Mouse (Mus musculus) MEL (cell line): Measurements from ENCODE around the gene Prm1. TPM values are rescaled to one million over a fixed set of nuclear protein-coding genes. Genes with fewer than 3 reads are reported as not detected.
A peak's percentile ranks its signal among the peaks of the same experiment; 100 is the strongest.

Source experiments
- DNase-seq: peaks from one replicate; pipeline ENCODE4 v3.0.0; 2011; ENCODE audit warnings: low read depth, low spot score
- H3K27ac ChIP-seq: 2 replicates; pipeline ENCODE4 v1.5.1; 2012; ENCODE audit warnings: low read depth, mild to moderate bottlenecking, control low read depth, low read length, moderate library complexity; ENCODE audit not compliant: control insufficient read depth
- H3K27me3 ChIP-seq, 2 experiments: fragments of 150-350 bp in 1 of 2; sonication (generic) in 1 of 2; 2 replicates each; pipeline ENCODE4 v1.6.1; 2012; ENCODE audit warnings: low read length in 2 of 2, mild to moderate bottlenecking in 2 of 2, improper control_type of control experiment in 1 of 2, moderate library complexity in 1 of 2; ENCODE audit not compliant: insufficient read depth in 2 of 2, control insufficient read depth in 1 of 2
- H3K36me3 ChIP-seq, 2 experiments: 2 replicates each; pipeline ENCODE4 v1.6.1; 2012 to 2014; ENCODE audit warnings: low read length in 2 of 2, improper control_type of control experiment in 1 of 2, inconsistent platforms in 1 of 2, mild to moderate bottlenecking in 1 of 2; ENCODE audit not compliant: insufficient read depth in 2 of 2, control insufficient read depth in 1 of 2
- H3K4me1 ChIP-seq, 2 experiments: fragments of 150-350 bp in 1 of 2; sonication (generic) in 1 of 2; 2 replicates each; pipeline ENCODE4 v1.6.1; 2012; ENCODE audit warnings: low read length in 2 of 2, improper control_type of control experiment in 1 of 2, mild to moderate bottlenecking in 1 of 2; ENCODE audit not compliant: insufficient read depth in 2 of 2, control insufficient read depth in 1 of 2
- H3K4me3 ChIP-seq, 2 experiments: fragments of 150-350 bp in 1 of 2; sonication (generic) in 1 of 2; 2 replicates each; pipeline ENCODE4 v1.5.1; 2012; ENCODE audit warnings: low read depth in 2 of 2, low read length in 2 of 2, mild to moderate bottlenecking in 2 of 2, moderate library complexity in 2 of 2, control low read depth in 1 of 2, improper control_type of control experiment in 1 of 2; ENCODE audit not compliant: control insufficient read depth in 1 of 2, insufficient read depth in 1 of 2
- H3K79me2 ChIP-seq: 2 replicates; pipeline ENCODE4 v1.6.1; 2012; ENCODE audit warnings: mild to moderate bottlenecking, low read length, moderate library complexity; ENCODE audit not compliant: control insufficient read depth, poor library complexity, insufficient read depth
- H3K9ac ChIP-seq: 2 replicates; pipeline ENCODE4 v1.6.1; 2012; ENCODE audit warnings: low read depth, mild to moderate bottlenecking, control low read depth, low read length, moderate library complexity; ENCODE audit not compliant: control insufficient read depth, poor library complexity, severe bottlenecking
- H3K9me3 ChIP-seq: fragments of 150-350 bp; sonication (generic); replicated peaks from 2 replicates; pipeline ENCODE4 v1.6.1; 2012; ENCODE audit warnings: mild to moderate bottlenecking, low read length, improper control_type of control experiment, moderate library complexity; ENCODE audit not compliant: insufficient read depth
- CHD1 ChIP-seq: IDR thresholded peaks from 2 replicates; pipeline ENCODE4 v1.6.1; 2012; ENCODE audit warnings: low read depth, mild to moderate bottlenecking, inconsistent platforms, low read length, improper control_type of control experiment
- CTCF ChIP-seq, 3 experiments: IDR thresholded peaks in 2 of 3; conservative IDR thresholded peaks in 1 of 3; 2 replicates each; pipeline ENCODE4 v1.5.1; 2011 to 2012; ENCODE audit warnings: low read length in 3 of 3, low read depth in 2 of 3, mild to moderate bottlenecking in 2 of 3, improper control_type of control experiment in 1 of 3, inconsistent platforms in 1 of 3, mixed read lengths in 1 of 3, moderate library complexity in 1 of 3; ENCODE audit not compliant: control insufficient read depth in 1 of 3, insufficient read depth in 1 of 3, poor library complexity in 1 of 3, severe bottlenecking in 1 of 3
- ELF1 ChIP-seq: IDR thresholded peaks from 2 replicates; pipeline ENCODE4 v1.6.1; 2014; ENCODE audit warnings: low read depth, mild to moderate bottlenecking, inconsistent platforms, low read length, improper control_type of control experiment, moderate library complexity
- EP300 ChIP-seq, 2 experiments: IDR thresholded peaks; 2 replicates each; pipeline ENCODE4 v1.6.1; 2011; ENCODE audit warnings: improper control_type of control experiment in 2 of 2, low read length in 2 of 2, low read depth in 1 of 2, mild to moderate bottlenecking in 1 of 2
- ETS1 ChIP-seq: IDR thresholded peaks from 2 replicates; pipeline ENCODE4 v1.6.1; 2012; ENCODE audit warnings: low read depth, mild to moderate bottlenecking, inconsistent platforms, low read length, improper control_type of control experiment, moderate library complexity
- HCFC1 ChIP-seq: IDR thresholded peaks from 2 replicates; pipeline ENCODE4 v1.6.1; 2012; ENCODE audit warnings: low read depth, mild to moderate bottlenecking, inconsistent platforms, low read length, improper control_type of control experiment, moderate library complexity
- JUND ChIP-seq: IDR thresholded peaks from 2 replicates; pipeline ENCODE4 v1.6.1; 2011; ENCODE audit warnings: low read depth, mild to moderate bottlenecking, improper control_type of control experiment, low read length
- KAT2A ChIP-seq: conservative IDR thresholded peaks from 2 replicates; pipeline ENCODE4 v1.6.1; 2012; ENCODE audit warnings: low read depth, low read length, improper control_type of control experiment, inconsistent platforms
- POLR2A ChIP-seq, 2 experiments: IDR thresholded peaks; 2 replicates each; pipeline ENCODE4 v1.6.1; 2011 to 2012; ENCODE audit warnings: low read length in 2 of 2, mild to moderate bottlenecking in 2 of 2, control low read depth in 1 of 2, improper control_type of control experiment in 1 of 2, low read depth in 1 of 2, moderate library complexity in 1 of 2; ENCODE audit not compliant: control insufficient read depth in 1 of 2, insufficient read depth in 1 of 2, poor library complexity in 1 of 2
- POLR2AphosphoS2 ChIP-seq: IDR thresholded peaks from 2 replicates; pipeline ENCODE4 v1.6.1; 2011; ENCODE audit warnings: low read length, improper control_type of control experiment
- RAD21 ChIP-seq: IDR thresholded peaks from 2 replicates; pipeline ENCODE4 v1.6.1; 2011; ENCODE audit warnings: mild to moderate bottlenecking, low read depth, low read length, improper control_type of control experiment
- RCOR1 ChIP-seq: IDR thresholded peaks from 2 replicates; pipeline ENCODE4 v1.6.1; 2012; ENCODE audit warnings: low read depth, mild to moderate bottlenecking, inconsistent platforms, low read length, improper control_type of control experiment
- SIN3A ChIP-seq: IDR thresholded peaks from 2 replicates; pipeline ENCODE4 v1.6.1; 2012; ENCODE audit warnings: low read length, improper control_type of control experiment, inconsistent platforms
- SMC3 ChIP-seq: IDR thresholded peaks from 2 replicates; pipeline ENCODE4 v1.6.1; 2011; ENCODE audit warnings: low read depth, low read length, improper control_type of control experiment
- TAL1 ChIP-seq: IDR thresholded peaks from 2 replicates; pipeline ENCODE4 v1.6.1; 2012; ENCODE audit warnings: mild to moderate bottlenecking, inconsistent platforms, low read length, moderate library complexity, mixed read lengths
- UBTF ChIP-seq: IDR thresholded peaks from 2 replicates; pipeline ENCODE4 v1.6.1; 2012; ENCODE audit warnings: low read depth, mild to moderate bottlenecking, inconsistent platforms, low read length, improper control_type of control experiment, moderate library complexity, borderline replicate concordance; ENCODE audit not compliant: insufficient read depth
- USF2 ChIP-seq, 2 experiments: IDR thresholded peaks; 2 replicates each; pipeline ENCODE4 v1.6.1; 2011 to 2012; ENCODE audit warnings: improper control_type of control experiment in 2 of 2, low read length in 2 of 2, borderline replicate concordance in 1 of 2, inconsistent platforms in 1 of 2, low read depth in 1 of 2, mild to moderate bottlenecking in 1 of 2; ENCODE audit not compliant: insufficient read depth in 1 of 2
- ZC3H11A ChIP-seq: IDR thresholded peaks from 2 replicates; pipeline ENCODE4 v1.6.1; 2012; ENCODE audit warnings: low read depth, mild to moderate bottlenecking, inconsistent platforms, low read length, improper control_type of control experiment
- ZMIZ1 ChIP-seq: IDR thresholded peaks from 2 replicates; pipeline ENCODE4 v1.6.1; 2012; ENCODE audit warnings: low read depth, mild to moderate bottlenecking, inconsistent platforms, low read length, improper control_type of control experiment, moderate library complexity
- polyA plus RNA-seq, 2 experiments: library from polyadenylated mRNA; stranded (reverse) in 1 of 2; unstranded in 1 of 2; fragments of >175 nt in 1 of 2; fragments of >200 nt in 1 of 2; gene quantifications; 2 replicates each; pipeline versions ENCODE4 v1.2.1 to v1.2.4; 2012; ENCODE audit warnings: low replicate concordance in 2 of 2, low read depth in 1 of 2; ENCODE audit not compliant: insufficient read length in 2 of 2, insufficient read depth in 1 of 2, missing spikeins in 1 of 2
- total RNA-seq: library from RNA; depleted of rRNA; stranded (reverse); fragments of 300-350 nt; gene quantifications from 2 replicates; pipeline ENCODE4 v1.2.3, GENCODE M21; 2012

Gene Prm1
- total and polyA plus RNA-seq, 3 experiments, result not detected

DNA sequence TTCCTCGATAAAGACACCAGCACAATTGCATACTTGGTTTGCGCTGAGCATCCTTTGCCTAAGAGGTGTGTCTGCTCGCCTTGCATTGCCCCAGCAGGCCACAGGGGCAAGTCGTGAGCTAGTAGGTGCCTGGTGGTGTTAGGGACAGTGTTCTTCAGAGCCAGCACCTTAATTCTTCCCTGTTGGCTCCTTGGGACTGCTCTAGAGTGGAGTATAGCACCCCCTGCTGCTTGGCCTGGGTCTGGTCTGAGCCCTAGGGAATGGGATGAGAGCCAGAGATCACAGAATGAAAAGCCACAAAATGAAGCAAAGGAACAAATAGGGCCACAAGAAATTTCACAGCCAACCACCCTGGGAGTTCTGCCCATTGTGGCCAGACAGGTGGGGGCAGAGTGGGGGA, 40.9 kb upstream of the Prm1 start:
- H3K4me3 ChIP-seq, result no peak overlapping the region
- DNase-seq, result peak; percentile 58
- TF ChIP-seq RAD21, result peak; percentile 68
- TF ChIP-seq SMC3, result peak; percentile 77
- peak; percentile 44; the same call in 1 of the 2 replicates for TF ChIP-seq ZC3H11A
- no peak for TF ChIP-seq POLR2A (IDR thresholded peaks at IDR 0.05; ENCODE audit: control insufficient read depth in 1 of 2, insufficient read depth in 1 of 2, low read depth in 1 of 2, low read length in 2 of 2, poor library complexity in 1 of 2)
- peak; percentile 60 to 78 (median 74) for TF ChIP-seq CTCF (IDR thresholded peaks at IDR 0.05 in 2 of 3, conservative IDR thresholded peaks at IDR 0.05 in 1 of 3; ENCODE audit: control insufficient read depth in 1 of 3, insufficient read depth in 1 of 3, low read depth in 2 of 3, low read length in 3 of 3, poor library complexity in 1 of 3, severe bottlenecking in 1 of 3)
- no peak for TF ChIP-seq ELF1
- H3K9me3 ChIP-seq, result no peaks in the 10 kb centered on the region
- H3K27ac ChIP-seq, result no peak overlapping the region
- H3K36me3 ChIP-seq, result 0 out of 4 replicates have a peak, but pooled peaks cover 0 to 3% of the 10 kb centered on the region in 2 experiments
- peaks cover 0 to 10% of the 10 kb centered on the region in 2 experiments; a peak in 2 of 4 replicates for H3K4me1 ChIP-seq
- no peaks in the 10 kb centered on the region for H3K27me3 ChIP-seq
- H3K9ac ChIP-seq, result no peak overlapping the region
- no peaks in the 10 kb centered on the region for H3K79me2 ChIP-seq

DNA sequence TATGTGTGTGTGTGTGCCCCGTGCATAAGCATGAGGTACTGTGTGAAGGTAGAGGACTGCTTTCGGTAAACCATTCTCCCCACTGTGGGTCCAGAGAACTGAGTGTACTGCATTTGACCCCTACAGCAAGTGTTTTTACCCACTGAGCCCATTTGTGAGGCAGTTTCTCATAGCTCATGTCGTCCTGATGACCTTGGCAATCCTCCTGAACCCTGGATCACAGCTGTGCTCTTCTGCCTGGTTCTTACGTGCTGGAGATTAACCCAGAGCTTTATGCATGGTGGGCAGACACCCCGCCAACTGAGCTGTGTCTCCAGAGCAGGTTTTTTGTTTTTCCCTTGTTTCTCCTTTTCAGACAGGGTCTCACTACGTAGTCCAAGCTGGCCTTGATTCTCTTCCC, 40.3 kb upstream of the Prm1 start:
- no peak for DNase-seq
- H3K4me3 ChIP-seq, result no peak overlapping the region
- 0 out of 4 replicates have a peak, but pooled peaks cover 0 to 3% of the 10 kb centered on the region in 2 experiments for H3K36me3 ChIP-seq
- no peaks in the 10 kb centered on the region for H3K9me3 ChIP-seq
- no peak overlapping the region for H3K27ac ChIP-seq
- peaks cover 0 to 10% of the 10 kb centered on the region in 2 experiments; a peak in 2 of 4 replicates for H3K4me1 ChIP-seq
- no peak overlapping the region for H3K9ac ChIP-seq
- TF ChIP-seq USF2 (IDR thresholded peaks at IDR 0.05; ENCODE audit: borderline replicate concordance in 1 of 2, insufficient read depth in 1 of 2, low read depth in 1 of 2, low read length in 2 of 2) (no peak), TAL1 (no peak), UBTF (no peak), KAT2A (no peak), CHD1 (no peak), ZMIZ1 (no peak), SIN3A (no peak), JUND (no peak), HCFC1 (no peak), POLR2AphosphoS2 (no peak), EP300 (IDR thresholded peaks at IDR 0.05; ENCODE audit: low read depth in 1 of 2, low read length in 2 of 2) (no peak), RCOR1 (no peak), ETS1 (no peak), SMC3 (no peak)
- no peaks in the 10 kb centered on the region for H3K27me3 ChIP-seq
- no peaks in the 10 kb centered on the region for H3K79me2 ChIP-seq
